Mouse (Mus musculus): ENCODE measurements around the gene Lsp1.

- TF ChIP-seq POLR2A (IDR thresholded peaks at IDR 0.05; ENCODE audit: insufficient read length, low read depth) (no peak), CEBPB (IDR thresholded peaks at IDR 0.05; ENCODE audit: insufficient read depth, poor library complexity, severe bottlenecking) (no peak), TCF12 (IDR thresholded peaks at IDR 0.05; ENCODE audit: insufficient read depth, poor library complexity, severe bottlenecking) (no peak), TCF3 (IDR thresholded peaks at IDR 0.05; ENCODE audit: insufficient read length, low read depth) (no peak), REST (IDR thresholded peaks at IDR 0.05; ENCODE audit: insufficient read depth, insufficient read length) (no peak), E2F4 (IDR thresholded peaks at IDR 0.05; ENCODE audit: insufficient read depth) (no peak), POLR2AphosphoS2 (IDR thresholded peaks at IDR 0.05; ENCODE audit: insufficient read length, low read depth) (no peak), MAX (IDR thresholded peaks at IDR 0.05; ENCODE audit: low read depth) (no peak), USF1 (IDR thresholded peaks at IDR 0.05; ENCODE audit: low read depth) (no peak), MYOD1 (IDR thresholded peaks at IDR 0.05; ENCODE audit: control insufficient read depth in 1 of 3, insufficient read length in 2 of 3, low read depth in 2 of 3) (no peak), MYOG (IDR thresholded peaks at IDR 0.05; ENCODE audit: control insufficient read depth in 1 of 3, insufficient read depth in 1 of 3, insufficient read length in 2 of 3, low read depth in 2 of 3) (no peak)
These were observed 68.7 kb downstream of the Lsp1 start for GRCm38 (mm10) chr7:142529350-142529749.

All from myocyte (in vitro differentiated cells).